Mouse (Mus musculus) MEL (cell line): ENCODE results near the gene H2-K1. TPM values are rescaled to one million over a fixed set of nuclear protein-coding genes. Genes with fewer than 3 reads are reported as not detected.

ENCODE experiments used
- DNase-seq: peaks from one replicate; pipeline ENCODE4 v3.0.0; 2011; ENCODE audit warnings: low read depth, low spot score
- H3K27ac ChIP-seq: 2 replicates; pipeline ENCODE4 v1.5.1; 2012; ENCODE audit warnings: low read depth, mild to moderate bottlenecking, control low read depth, low read length, moderate library complexity; ENCODE audit not compliant: control insufficient read depth
- H3K27me3 ChIP-seq, 2 experiments: fragments of 150-350 bp in 1 of 2; sonication (generic) in 1 of 2; 2 replicates each; pipeline ENCODE4 v1.6.1; 2012; ENCODE audit warnings: low read length in 2 of 2, mild to moderate bottlenecking in 2 of 2, improper control_type of control experiment in 1 of 2, moderate library complexity in 1 of 2; ENCODE audit not compliant: insufficient read depth in 2 of 2, control insufficient read depth in 1 of 2
- H3K36me3 ChIP-seq, 2 experiments: 2 replicates each; pipeline ENCODE4 v1.6.1; 2012 to 2014; ENCODE audit warnings: low read length in 2 of 2, improper control_type of control experiment in 1 of 2, inconsistent platforms in 1 of 2, mild to moderate bottlenecking in 1 of 2; ENCODE audit not compliant: insufficient read depth in 2 of 2, control insufficient read depth in 1 of 2
- H3K4me1 ChIP-seq, 2 experiments: fragments of 150-350 bp in 1 of 2; sonication (generic) in 1 of 2; 2 replicates each; pipeline ENCODE4 v1.6.1; 2012; ENCODE audit warnings: low read length in 2 of 2, improper control_type of control experiment in 1 of 2, mild to moderate bottlenecking in 1 of 2; ENCODE audit not compliant: insufficient read depth in 2 of 2, control insufficient read depth in 1 of 2
- H3K4me3 ChIP-seq, 2 experiments: fragments of 150-350 bp in 1 of 2; sonication (generic) in 1 of 2; 2 replicates each; pipeline ENCODE4 v1.5.1; 2012; ENCODE audit warnings: low read depth in 2 of 2, low read length in 2 of 2, mild to moderate bottlenecking in 2 of 2, moderate library complexity in 2 of 2, control low read depth in 1 of 2, improper control_type of control experiment in 1 of 2; ENCODE audit not compliant: control insufficient read depth in 1 of 2, insufficient read depth in 1 of 2
- H3K79me2 ChIP-seq: 2 replicates; pipeline ENCODE4 v1.6.1; 2012; ENCODE audit warnings: mild to moderate bottlenecking, low read length, moderate library complexity; ENCODE audit not compliant: control insufficient read depth, poor library complexity, insufficient read depth
- H3K9ac ChIP-seq: 2 replicates; pipeline ENCODE4 v1.6.1; 2012; ENCODE audit warnings: low read depth, mild to moderate bottlenecking, control low read depth, low read length, moderate library complexity; ENCODE audit not compliant: control insufficient read depth, poor library complexity, severe bottlenecking
- H3K9me3 ChIP-seq: fragments of 150-350 bp; sonication (generic); replicated peaks from 2 replicates; pipeline ENCODE4 v1.6.1; 2012; ENCODE audit warnings: mild to moderate bottlenecking, low read length, improper control_type of control experiment, moderate library complexity; ENCODE audit not compliant: insufficient read depth
- CHD1 ChIP-seq: IDR thresholded peaks from 2 replicates; pipeline ENCODE4 v1.6.1; 2012; ENCODE audit warnings: low read depth, mild to moderate bottlenecking, inconsistent platforms, low read length, improper control_type of control experiment
- CHD2 ChIP-seq: IDR thresholded peaks from 2 replicates; pipeline ENCODE4 v1.6.1; 2011; ENCODE audit warnings: low read length, improper control_type of control experiment
- ELF1 ChIP-seq: IDR thresholded peaks from 2 replicates; pipeline ENCODE4 v1.6.1; 2014; ENCODE audit warnings: low read depth, mild to moderate bottlenecking, inconsistent platforms, low read length, improper control_type of control experiment, moderate library complexity
- EP300 ChIP-seq, 2 experiments: IDR thresholded peaks; 2 replicates each; pipeline ENCODE4 v1.6.1; 2011; ENCODE audit warnings: improper control_type of control experiment in 2 of 2, low read length in 2 of 2, low read depth in 1 of 2, mild to moderate bottlenecking in 1 of 2
- GATA1 ChIP-seq: IDR thresholded peaks from 2 replicates; pipeline ENCODE4 v1.6.1; 2011; ENCODE audit warnings: low read depth, low read length, improper control_type of control experiment
- MAFK ChIP-seq: IDR thresholded peaks from 2 replicates; pipeline ENCODE4 v1.6.1; 2011; ENCODE audit warnings: low read depth, mild to moderate bottlenecking, low read length, improper control_type of control experiment, borderline replicate concordance
- MEF2A ChIP-seq: IDR thresholded peaks from 2 replicates; pipeline ENCODE4 v1.6.1; 2014; ENCODE audit warnings: low read depth, mild to moderate bottlenecking, inconsistent platforms, low read length, improper control_type of control experiment; ENCODE audit not compliant: poor library complexity, insufficient replicate concordance, severe bottlenecking; ENCODE audit errors: extremely low read depth
- MXI1 ChIP-seq: IDR thresholded peaks from 2 replicates; pipeline ENCODE4 v1.6.1; 2011; ENCODE audit warnings: mild to moderate bottlenecking, low read depth, low read length, improper control_type of control experiment
- NELFE ChIP-seq: IDR thresholded peaks from 2 replicates; pipeline ENCODE4 v1.6.1; 2011; ENCODE audit warnings: low read depth, low read length, improper control_type of control experiment
- NRF1 ChIP-seq: IDR thresholded peaks from 2 replicates; pipeline ENCODE4 v1.6.1; 2014; ENCODE audit warnings: low read depth, mild to moderate bottlenecking, inconsistent platforms, low read length, improper control_type of control experiment, moderate library complexity; ENCODE audit not compliant: poor library complexity, insufficient read depth, severe bottlenecking
- POLR2AphosphoS2 ChIP-seq: IDR thresholded peaks from 2 replicates; pipeline ENCODE4 v1.6.1; 2011; ENCODE audit warnings: low read length, improper control_type of control experiment
- POLR2AphosphoS5 ChIP-seq: IDR thresholded peaks from 2 replicates; pipeline ENCODE4 v1.6.1; 2012; ENCODE audit warnings: low read depth, borderline replicate concordance, mild to moderate bottlenecking, inconsistent platforms, low read length, moderate library complexity, mixed read lengths
- RAD21 ChIP-seq: IDR thresholded peaks from 2 replicates; pipeline ENCODE4 v1.6.1; 2011; ENCODE audit warnings: mild to moderate bottlenecking, low read depth, low read length, improper control_type of control experiment
- SIN3A ChIP-seq: IDR thresholded peaks from 2 replicates; pipeline ENCODE4 v1.6.1; 2012; ENCODE audit warnings: low read length, improper control_type of control experiment, inconsistent platforms
- SMC3 ChIP-seq: IDR thresholded peaks from 2 replicates; pipeline ENCODE4 v1.6.1; 2011; ENCODE audit warnings: low read depth, low read length, improper control_type of control experiment
- TAL1 ChIP-seq: IDR thresholded peaks from 2 replicates; pipeline ENCODE4 v1.6.1; 2012; ENCODE audit warnings: mild to moderate bottlenecking, inconsistent platforms, low read length, moderate library complexity, mixed read lengths
- UBTF ChIP-seq: IDR thresholded peaks from 2 replicates; pipeline ENCODE4 v1.6.1; 2012; ENCODE audit warnings: low read depth, mild to moderate bottlenecking, inconsistent platforms, low read length, improper control_type of control experiment, moderate library complexity, borderline replicate concordance; ENCODE audit not compliant: insufficient read depth
- ZC3H11A ChIP-seq: IDR thresholded peaks from 2 replicates; pipeline ENCODE4 v1.6.1; 2012; ENCODE audit warnings: low read depth, mild to moderate bottlenecking, inconsistent platforms, low read length, improper control_type of control experiment
- ZKSCAN1 ChIP-seq: IDR thresholded peaks from 2 replicates; pipeline ENCODE4 v1.6.1; 2012; ENCODE audit warnings: low read depth, mild to moderate bottlenecking, inconsistent platforms, low read length, improper control_type of control experiment, moderate library complexity
- ZNF384 ChIP-seq: IDR thresholded peaks from 2 replicates; pipeline ENCODE4 v1.6.1; 2012; ENCODE audit warnings: low read depth, mild to moderate bottlenecking, inconsistent platforms, low read length, improper control_type of control experiment
- polyA plus RNA-seq, 2 experiments: library from polyadenylated mRNA; stranded (reverse) in 1 of 2; unstranded in 1 of 2; fragments of >175 nt in 1 of 2; fragments of >200 nt in 1 of 2; gene quantifications; 2 replicates each; pipeline versions ENCODE4 v1.2.1 to v1.2.4; 2012; ENCODE audit warnings: low replicate concordance in 2 of 2, low read depth in 1 of 2; ENCODE audit not compliant: insufficient read length in 2 of 2, insufficient read depth in 1 of 2, missing spikeins in 1 of 2
- total RNA-seq: library from RNA; depleted of rRNA; stranded (reverse); fragments of 300-350 nt; gene quantifications from 2 replicates; pipeline ENCODE4 v1.2.3, GENCODE M21; 2012

H2-K1 gene
- total and polyA plus RNA-seq, 3 experiments: 81.1 to 113 TPM; not detected in 1

GRCm38 (mm10) chr17:34026917-34027655 is 26.9 kb upstream of the H2-K1 start:
- DNase-seq: peak; percentile 68
- Histone ChIP-seq H3K36me3 (peaks cover 3 to 15% of the 10 kb centered on the region in 2 experiments; a peak in 3 of 4 replicates), H3K27ac (peak overlapping the region; percentile 68), H3K27me3 (no peaks in the 10 kb centered on the region), H3K4me3 (peak overlapping the region; percentile 80 to 92), H3K4me1 (peaks cover 0 to 32% of the 10 kb centered on the region in 2 experiments; a peak in 2 of 4 replicates), H3K9me3 (no peaks in the 10 kb centered on the region), H3K79me2 (peaks cover 39% of the 10 kb centered on the region), H3K9ac (peak overlapping the region; percentile 92)
- TF ChIP-seq CHD1 (no peak), POLR2AphosphoS2 (no peak; the same call in 1 of the 2 replicates), MXI1 (no peak), ZNF384 (no peak), GATA1 (no peak), SMC3 (no peak), UBTF (no peak), EP300 (IDR thresholded peaks at IDR 0.05; ENCODE audit: low read depth in 1 of 2, low read length in 2 of 2) (no peak)

- DNase-seq: peak; percentile 52
- no peak overlapping the region for H3K27ac ChIP-seq
- TF ChIP-seq ZKSCAN1 (no peak), NRF1 (no peak), POLR2AphosphoS2 (0 out of 2 replicates have a peak, but pooled peaks have one; percentile 4), SIN3A (no peak), UBTF (no peak), MEF2A (no peak), CHD2 (0 out of 2 replicates have a peak, but pooled peaks have one; percentile 13), POLR2AphosphoS5 (no peak), TAL1 (no peak), MAFK (no peak), EP300 (IDR thresholded peaks at IDR 0.05; ENCODE audit: low read depth in 1 of 2, low read length in 2 of 2) (no peak), ZNF384 (no peak), CHD1 (no peak), RAD21 (no peak), NELFE (no peak), ZC3H11A (no peak), ELF1 (no peak)
- H3K9me3 ChIP-seq: no peaks in the 10 kb centered on the region
- no peaks in the 10 kb centered on the region for H3K27me3 ChIP-seq
- peaks cover 0 to 32% of the 10 kb centered on the region in 2 experiments; a peak in 2 of 4 replicates for H3K4me1 ChIP-seq
- no peak overlapping the region for H3K4me3 ChIP-seq
- peaks cover 3 to 15% of the 10 kb centered on the region in 2 experiments; a peak in 3 of 4 replicates for H3K36me3 ChIP-seq
- H3K9ac ChIP-seq: no peak overlapping the region
- peaks cover 32% of the 10 kb centered on the region for H3K79me2 ChIP-seq
Measured at GRCm38 (mm10) chr17:34026221-34026620, 26.1 kb upstream of the H2-K1 start.
